Mouse (Mus musculus) G1E (cell line): ENCODE results near the gene D6Ertd527e. TPM values are rescaled to one million over a fixed set of nuclear protein-coding genes. Genes with fewer than 3 reads are reported as not detected.

ENCODE experiments used
- ATAC-seq: 2 replicates; pipeline ENCODE4 v1.8.0; 2016; ENCODE audit warnings: mild to moderate bottlenecking; ENCODE audit not compliant: insufficient number of reproducible peaks, poor library complexity, low FRiP score, severe bottlenecking; ENCODE audit errors: extremely low read depth
- DNase-seq: peaks from one replicate; pipeline ENCODE4 v3.0.0; 2012; ENCODE audit warnings: low spot score
- H3K27me3 ChIP-seq: 2 replicates; pipeline ENCODE4 v1.6.1; 2012; ENCODE audit warnings: mild to moderate bottlenecking, low read length, inconsistent platforms; ENCODE audit not compliant: insufficient read depth
- H3K36me3 ChIP-seq: replicated peaks from 2 replicates; pipeline ENCODE3; 2012; ENCODE audit warnings: mild to moderate bottlenecking, inconsistent platforms
- H3K4me1 ChIP-seq: 2 replicates; pipeline ENCODE4 v1.6.1; 2012; ENCODE audit warnings: low read depth, low read length, inconsistent platforms, mixed read lengths; ENCODE audit not compliant: insufficient read depth
- H3K4me3 ChIP-seq: 2 replicates; pipeline ENCODE4 v1.5.1; 2012; ENCODE audit warnings: low read depth, mild to moderate bottlenecking, inconsistent platforms, low read length, moderate library complexity, mixed read lengths
- H3K9me3 ChIP-seq: replicated peaks from 2 replicates; pipeline ENCODE4 v1.6.1; 2012; ENCODE audit warnings: inconsistent platforms
- CTCF ChIP-seq: IDR thresholded peaks from 2 replicates; pipeline ENCODE4 v1.5.1; 2012; ENCODE audit warnings: low read depth, low read length, inconsistent platforms, mixed read lengths
- GATA1 ChIP-seq: IDR thresholded peaks from 2 replicates; pipeline ENCODE4 v1.6.1; 2012; ENCODE audit warnings: borderline replicate concordance, low read length, inconsistent platforms, mixed read lengths
- GATA2 ChIP-seq: IDR thresholded peaks from 2 replicates; pipeline ENCODE4 v1.6.1; 2012; ENCODE audit warnings: low read depth, low read length, inconsistent platforms, borderline replicate concordance
- POLR2AphosphoS5 ChIP-seq: IDR thresholded peaks from 2 replicates; pipeline ENCODE4 v1.6.1; 2012; ENCODE audit warnings: low read depth, low read length, inconsistent platforms; ENCODE audit not compliant: insufficient replicate concordance
- TAL1 ChIP-seq: conservative IDR thresholded peaks from 2 replicates; pipeline ENCODE4 v1.6.1; 2012; ENCODE audit warnings: low read depth, low read length, inconsistent platforms, mixed read lengths
- polyA plus RNA-seq: library from polyadenylated mRNA; stranded (reverse); fragments of >175 nt; gene quantifications from 2 replicates; pipeline ENCODE4 v1.2.3, GENCODE M21; 2012
- total RNA-seq, 2 experiments: library from RNA; stranded (forward) in 1 of 2; stranded (reverse) in 1 of 2; fragments of 200-1000 nt in 1 of 2; fragments of >200 nt in 1 of 2; fragmentation: Nextera tagmentation in 1 of 2; gene quantifications; 2 replicates each; pipeline ENCODE4 v1.2.3; 2014 to 2017

The D6Ertd527e gene
- not detected in 2 replicates for total RNA-seq (2014; fragmentation: Nextera tagmentation)
- total RNA-seq (2017): 0.06 and 0.16 TPM in 2 replicates
- polyA plus RNA-seq: 0.14 TPM in 1 of 2 replicates, not detected in the other

- peaks cover 21% of the 10 kb centered on the region for H3K27me3 ChIP-seq
- TF ChIP-seq POLR2AphosphoS5 (no peak), GATA1 (no peak), CTCF (no peak), TAL1 (no peak), GATA2 (no peak)
- ATAC-seq (no peak), DNase-seq (no peak)
- peaks cover 53% of the 10 kb centered on the region for H3K4me1 ChIP-seq
- H3K4me3 ChIP-seq: no peak within 1 kb of the TSS
- no peaks in the 10 kb centered on the region for H3K36me3 ChIP-seq
- no peaks in the 10 kb centered on the region for H3K9me3 ChIP-seq
Measured at GRCm38 (mm10) chr6:87104123-87104796, at the start of gene D6Ertd527e. D6Ertd527e (plus strand) TSS chr6:87104746.

- H3K27me3 ChIP-seq: no peaks in the 10 kb centered on the region
- peaks cover 16% of the 10 kb centered on the region for H3K4me1 ChIP-seq
- DNase-seq (no peak), ATAC-seq (no peak)
- TF ChIP-seq GATA2 (no peak), CTCF (no peak), TAL1 (no peak), POLR2AphosphoS5 (no peak), GATA1 (no peak)
- H3K9me3 ChIP-seq: no peaks in the 10 kb centered on the region
- peaks cover 95% of the 10 kb centered on the region for H3K36me3 ChIP-seq
- no peak overlapping the region for H3K4me3 ChIP-seq
Measured at GRCm38 (mm10) chr6:87059754-87060153, 44.8 kb upstream of the D6Ertd527e start.

- Histone ChIP-seq H3K9me3 (no peaks in the 10 kb centered on the region), H3K36me3 (peaks cover 93% of the 10 kb centered on the region)
- DNase-seq: no peak
Measured at GRCm38 (mm10) chr6:87063586-87063985, 41.0 kb upstream of the D6Ertd527e start.

GRCm38 (mm10) chr6:87068209-87068608 lies 36.3 kb upstream of the D6Ertd527e start:
- H3K27me3 ChIP-seq: no peaks in the 10 kb centered on the region
- H3K4me3 ChIP-seq: no peak overlapping the region
- H3K9me3 ChIP-seq: no peaks in the 10 kb centered on the region
- H3K4me1 ChIP-seq: peaks cover 84% of the 10 kb centered on the region
- ATAC-seq (no peak), DNase-seq (no peak)
- peaks cover 85% of the 10 kb centered on the region for H3K36me3 ChIP-seq
- TF ChIP-seq TAL1 (no peak), GATA2 (no peak), GATA1 (no peak), CTCF (no peak), POLR2AphosphoS5 (no peak)

More at GRCm38 (mm10) chr6:87063586-87063985, 41.0 kb upstream of the D6Ertd527e start:
- ATAC-seq: no peak
- peaks cover 41% of the 10 kb centered on the region for H3K4me1 ChIP-seq
- H3K27me3 ChIP-seq: no peaks in the 10 kb centered on the region
- TF ChIP-seq POLR2AphosphoS5: no peak
- no peak for TF ChIP-seq GATA2
- TF ChIP-seq TAL1: no peak
- no peak for TF ChIP-seq CTCF
- no peak for TF ChIP-seq GATA1
- no peak overlapping the region for H3K4me3 ChIP-seq

GRCm38 (mm10) chr6:87069195-87069900 lies 35.2 kb upstream of the D6Ertd527e start:
- Histone ChIP-seq H3K4me1 (peaks cover 85% of the 10 kb centered on the region), H3K9me3 (no peaks in the 10 kb centered on the region), H3K36me3 (peaks cover 85% of the 10 kb centered on the region), H3K27me3 (no peaks in the 10 kb centered on the region), H3K4me3 (no peak overlapping the region)
- TF ChIP-seq GATA2 (no peak), GATA1 (no peak), TAL1 (no peak), POLR2AphosphoS5 (no peak), CTCF (no peak)
- DNase-seq (no peak), ATAC-seq (no peak)

GRCm38 (mm10) chr6:87070641-87071040 lies 33.9 kb upstream of the D6Ertd527e start:
- DNase-seq: no peak
- TF ChIP-seq CTCF (no peak), GATA1 (no peak), TAL1 (no peak), GATA2 (no peak), POLR2AphosphoS5 (no peak)
- no peak for ATAC-seq
- no peaks in the 10 kb centered on the region for H3K27me3 ChIP-seq
- peaks cover 83% of the 10 kb centered on the region for H3K4me1 ChIP-seq
- peaks cover 80% of the 10 kb centered on the region for H3K36me3 ChIP-seq
- no peaks in the 10 kb centered on the region for H3K9me3 ChIP-seq
- H3K4me3 ChIP-seq: no peak overlapping the region
